ENCODE assay signal across 8 mouse cellular contexts in the genomic region with DNA sequence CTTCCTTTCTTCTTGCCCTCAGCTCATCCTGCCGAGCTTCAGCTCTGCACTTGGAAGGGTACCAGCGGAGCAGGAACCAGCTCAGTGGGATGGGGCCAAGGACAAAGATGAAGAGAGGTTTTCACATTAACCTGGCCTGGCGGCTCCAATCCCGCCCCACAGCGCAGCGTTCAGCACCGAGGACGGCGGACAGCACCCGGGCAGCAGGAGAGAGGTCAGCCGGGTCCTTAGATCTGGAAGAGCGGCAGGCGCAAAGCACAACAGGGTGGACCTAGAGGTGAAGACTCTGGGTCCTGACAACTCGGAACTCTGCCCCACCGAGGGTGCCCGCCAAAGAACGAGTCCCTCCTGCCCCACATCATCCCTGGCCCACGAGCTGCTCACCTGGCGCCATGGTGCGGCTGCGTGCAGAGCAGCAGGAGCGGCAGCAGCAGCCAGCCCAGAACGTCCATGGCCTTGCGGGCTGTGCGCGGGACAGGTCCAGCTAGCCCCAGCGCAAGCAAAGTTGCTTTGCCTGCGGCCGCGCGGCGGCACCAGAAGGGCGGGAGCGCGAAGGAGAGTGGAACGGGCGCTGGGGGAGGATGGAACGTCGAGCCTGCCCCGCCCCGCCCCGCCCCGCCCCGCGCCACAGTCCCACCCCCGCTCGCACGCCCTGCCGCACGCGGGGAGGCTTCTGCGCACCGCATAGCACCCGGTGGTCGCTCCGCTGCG. TPM values are rescaled to one million over a fixed set of nuclear protein-coding genes. Genes with fewer than 3 reads are reported as not detected.
A peak's percentile ranks its signal among the peaks of the same experiment; 100 is the strongest.
DNase-seq lines count a peak whose midpoint lies in the region; ATAC-seq and TF ChIP-seq lines count a peak whose summit lies in the region.

A gene (minus strand): TSS at position 602 of the 711 bp plus-strand sequence.

- H3K27ac ChIP-seq in ES-E14 (ENCODE audit: insufficient read depth, low read depth, low read length, poor library complexity, severe bottlenecking), result no peak within 1 kb of the TSS; the same call in 1 of the 2 replicates
- H3K27ac ChIP-seq in brown adipose tissue, adult 24 weeks (replicated peaks; ENCODE audit: low read depth, low read length), result no peak within 1 kb of the TSS
- H3K27ac ChIP-seq in forebrain, embryonic 13.5 days, result no peak within 1 kb of the TSS
- no peak within 1 kb of the TSS for H3K27ac ChIP-seq in hindbrain, embryonic 11.5 days (ENCODE audit: low read depth, low read length)

- H3K27me3 ChIP-seq in forebrain, embryonic 13.5 days, result peaks cover 60% of the 10 kb centered on the region
- peaks cover 26% of the 10 kb centered on the region for H3K27me3 ChIP-seq in hindbrain, embryonic 11.5 days (ENCODE audit: control insufficient read depth, insufficient read depth, low read length)

- in situ Hi-C loops in ES-E14 (cut with MboI; ENCODE audit: low sequenced_read_pairs in 2 of 2, unreplicated experiment in 2 of 2), result no loop called here

- peak within 1 kb of the TSS; percentile 71 for H3K4me2 ChIP-seq in forebrain, embryonic 13.5 days
- peak within 1 kb of the TSS; percentile 64 for H3K4me2 ChIP-seq in hindbrain, embryonic 11.5 days (replicated peaks; ENCODE audit: low read depth, low read length)

- 1% methylated on average over 38 of the region's 57 CpGs for WGBS in forebrain, embryonic 13.5 days
- under 1% methylated on average over 57 of the region's 57 CpGs for WGBS in hindbrain, embryonic 11.5 days

- H3K4me3 ChIP-seq in ES-E14 (ENCODE audit: insufficient read depth in 1 of 2, low read depth in 1 of 2, low read length in 2 of 2, poor library complexity in 1 of 2, severe bottlenecking in 1 of 2), result peak within 1 kb of the TSS; percentile 55 to 68
- H3K4me3 ChIP-seq in brown adipose tissue, adult 24 weeks (ENCODE audit: insufficient read depth, low read depth, low read length), result peak within 1 kb of the TSS; percentile 30; the same call in 1 of the 2 replicates
- H3K4me3 ChIP-seq in forebrain, embryonic 13.5 days, result peak within 1 kb of the TSS; percentile 41
- H3K4me3 ChIP-seq in hindbrain, embryonic 11.5 days (ENCODE audit: low read depth, low read length), result peak within 1 kb of the TSS; percentile 32

- peak; percentile 45; the same call in 1 of the 2 replicates for ATAC-seq in forebrain, embryonic 13.5 days
- ATAC-seq in hindbrain, embryonic 11.5 days (ENCODE audit: low FRiP score), result no peak
- ATAC-seq in inflammation-experienced regulatory T-cells, adult 6 months, result no peak

- no peak for DNase-seq in ES-E14 (ENCODE audit: low read depth, low spot score)
- DNase-seq in hindbrain, embryonic 11.5 days (ENCODE audit: low spot score), result peak; percentile 71
- DNase-seq in left cerebral cortex, adult 8-10 months (ENCODE audit: low spot score in 2 of 2), result no peak
- DNase-seq in lung, postnatal 4 days, result peak; percentile 54 to 64
- DNase-seq in right cerebral cortex, postnatal 36 days (ENCODE audit: low spot score in 2 of 2), result peak; percentile 27 to 47

- H3K4me1 ChIP-seq in ES-E14 (ENCODE audit: control insufficient read depth in 2 of 2, insufficient read depth in 2 of 2, low read length in 2 of 2, poor library complexity in 1 of 2), result peaks cover 0 to 3% of the 10 kb centered on the region in 2 experiments; a peak in 1 of 4 replicates
- peaks cover 2% of the 10 kb centered on the region; the same call in 1 of the 2 replicates for H3K4me1 ChIP-seq in brown adipose tissue, adult 24 weeks (ENCODE audit: control insufficient read depth, insufficient read depth, insufficient read length, low read length)
- H3K4me1 ChIP-seq in forebrain, embryonic 13.5 days, result peaks cover 11% of the 10 kb centered on the region
- H3K4me1 ChIP-seq in hindbrain, embryonic 11.5 days (replicated peaks; ENCODE audit: control insufficient read depth, insufficient read depth, low read length), result 0 out of 2 replicates have a peak, but pooled peaks cover 5% of the 10 kb centered on the region

- H3K9me3 ChIP-seq in ES-E14 (ENCODE audit: control insufficient read depth, insufficient read depth, low read depth, low read length), result no peaks in the 10 kb centered on the region
- H3K9me3 ChIP-seq in forebrain, embryonic 13.5 days (replicated peaks), result no peaks in the 10 kb centered on the region
- no peaks in the 10 kb centered on the region for H3K9me3 ChIP-seq in hindbrain, embryonic 11.5 days (ENCODE audit: control insufficient read depth, low read length)

- H3K36me3 ChIP-seq in ES-E14 (ENCODE audit: control insufficient read depth, insufficient read depth, low read length, poor library complexity, severe bottlenecking), result no peaks in the 10 kb centered on the region
- no peaks in the 10 kb centered on the region for H3K36me3 ChIP-seq in forebrain, embryonic 13.5 days (ENCODE audit: poor library complexity, severe bottlenecking)
- H3K36me3 ChIP-seq in hindbrain, embryonic 11.5 days (ENCODE audit: control insufficient read depth, insufficient read depth, low read length), result no peaks in the 10 kb centered on the region

- no peak within 1 kb of the TSS for H3K9ac ChIP-seq in ES-E14 (ENCODE audit: insufficient read depth, low read depth, low read length, poor library complexity, severe bottlenecking)
- no peak within 1 kb of the TSS for H3K9ac ChIP-seq in forebrain, embryonic 13.5 days
- no peak within 1 kb of the TSS for H3K9ac ChIP-seq in hindbrain, embryonic 11.5 days (ENCODE audit: low read depth, low read length)

TF ChIP-seq in ES-E14, 5 proteins besides CTCF, POLR2A, EP300 and RAD21:
- no peak for TF ChIP-seq ZC3H11A (IDR thresholded peaks at IDR 0.05; ENCODE audit: borderline replicate concordance, low read depth, low read length)
- TF ChIP-seq HCFC1 (IDR thresholded peaks at IDR 0.05; ENCODE audit: borderline replicate concordance, insufficient read depth, low read length), result no peak
- no peak for TF ChIP-seq ZNF384 (IDR thresholded peaks at IDR 0.05; ENCODE audit: low read depth, low read length)
- no peak for TF ChIP-seq MAFK (IDR thresholded peaks at IDR 0.05; ENCODE audit: insufficient read depth, low read depth, low read length)
- no peak for TF ChIP-seq CHD2 (IDR thresholded peaks at IDR 0.05; ENCODE audit: low read depth, low read length)

RNA-seq across cellular contexts. Expression of the gene that starts here (rescaled TPM):
- not detected in 2 replicates for total RNA-seq in ES-E14 (2012; rRNA removed)
- not detected in 2 replicates for polyA plus RNA-seq in brown adipose tissue, adult 24 weeks (2012; ENCODE audit: insufficient read depth, insufficient read length, missing spikeins)
- polyA plus RNA-seq in forebrain, embryonic 13.5 days (2015; fragmentation: Nextera tagmentation; extraction: Ambion mirVana), result 0.31 and 0.35 TPM in 2 replicates
- polyA plus RNA-seq in hindbrain, embryonic 11.5 days (2014; fragmentation: Nextera tagmentation; extraction: Ambion mirVana), result not detected in 2 replicates
- total RNA-seq in left cerebral cortex, adult 8-10 months (2022), result 10 to 100 TPM; 75.3 to 88.7 (median 81.9) TPM
- 1 to 10 TPM in 1 of 3 experiments, not detected in 2; 1.1 TPM for polyA plus RNA-seq in inflammation-experienced regulatory T-cells, adult 6 months (2017; shearing (Covaris generic))

Comparison
In these comparisons a context has a peak if more than half of its experiments do, and no peak if none do; other contexts are left out.
1. RNA of the gene that starts here (total RNA-seq): 75.3 to 88.7 TPM in left cerebral cortex, adult 8-10 months; not detected in ES-E14; every median in the first group is over 10 times any median in the second.
2. Peak in ATAC-seq, H3K4me3 ChIP-seq and H3K4me2 ChIP-seq in forebrain, embryonic 13.5 days; RNA of the gene not detected or under 1 TPM.
3. Peak in DNase-seq, H3K4me3 ChIP-seq and H3K4me2 ChIP-seq in hindbrain, embryonic 11.5 days; RNA of the gene not detected or under 1 TPM.
4. DNase-seq: peak in lung, postnatal 4 days (2 of 2) and right cerebral cortex, postnatal 36 days (2 of 2); none in ES-E14 (single experiment) and left cerebral cortex, adult 8-10 months (0 of 2).
5. Peak in every context shown above with its lines, with median percentiles within 50 percentile points of each other: H3K4me3 ChIP-seq.